Mouse (Mus musculus) hindbrain, embryonic 12.5 days (tissue): Measurements from ENCODE around the gene Sesn3. TPM values are rescaled to one million over a fixed set of nuclear protein-coding genes. Genes with fewer than 3 reads are reported as not detected.

Experiments used
- ATAC-seq: fragments of 200-750 bp; cut with Nextera tagmentation; 2 replicates; pipeline ENCODE4 v1.8.0; 2017; ENCODE audit warnings: moderate TSS enrichment; ENCODE audit not compliant: low FRiP score
- H3K27ac ChIP-seq: fragments of 300-500 bp; sonication (generic); 2 replicates; pipeline ENCODE4 v1.5.1; 2016; ENCODE audit warnings: mild to moderate bottlenecking
- H3K27me3 ChIP-seq: fragments of 300-500 bp; sonication (generic); 2 replicates; pipeline ENCODE4 v1.6.1; 2016; ENCODE audit warnings: mild to moderate bottlenecking
- H3K36me3 ChIP-seq: fragments of 300-500 bp; sonication (generic); 2 replicates; pipeline ENCODE4 v1.6.1; 2016; ENCODE audit warnings: mild to moderate bottlenecking
- H3K4me1 ChIP-seq: fragments of 300-500 bp; sonication (generic); 2 replicates; pipeline ENCODE4 v1.6.1; 2016
- H3K4me2 ChIP-seq: fragments of 300-500 bp; sonication (generic); replicated peaks from 2 replicates; pipeline ENCODE4 v1.6.1; 2016; ENCODE audit warnings: mild to moderate bottlenecking
- H3K4me3 ChIP-seq: fragments of 300-500 bp; sonication (generic); 2 replicates; pipeline ENCODE4 v1.5.1; 2016; ENCODE audit warnings: mild to moderate bottlenecking
- H3K9ac ChIP-seq: fragments of 300-500 bp; sonication (generic); 2 replicates; pipeline ENCODE4 v1.6.1; 2016; ENCODE audit warnings: mild to moderate bottlenecking, moderate library complexity
- H3K9me3 ChIP-seq: fragments of 300-500 bp; sonication (generic); replicated peaks from 2 replicates; pipeline ENCODE4 v1.6.1; 2016; ENCODE audit warnings: mild to moderate bottlenecking
- WGBS: fragments of 180-500 bp; shearing (Covaris S2); methylation state at CpG from one replicate; pipeline ENCODE4 v1.1.7; 2016; 5-methylcytosine and 5-hydroxymethylcytosine counted together
- polyA plus RNA-seq: library from polyadenylated mRNA; unstranded; fragments of >200 nt; fragmentation: Nextera tagmentation; extraction: Ambion mirVana; gene quantifications from 2 replicates; pipeline ENCODE4 v1.2.1, GENCODE M21; 2016

Sesn3 gene
- polyA plus RNA-seq, 1 experiment from 2014 or later = 25.7 TPM

DNA sequence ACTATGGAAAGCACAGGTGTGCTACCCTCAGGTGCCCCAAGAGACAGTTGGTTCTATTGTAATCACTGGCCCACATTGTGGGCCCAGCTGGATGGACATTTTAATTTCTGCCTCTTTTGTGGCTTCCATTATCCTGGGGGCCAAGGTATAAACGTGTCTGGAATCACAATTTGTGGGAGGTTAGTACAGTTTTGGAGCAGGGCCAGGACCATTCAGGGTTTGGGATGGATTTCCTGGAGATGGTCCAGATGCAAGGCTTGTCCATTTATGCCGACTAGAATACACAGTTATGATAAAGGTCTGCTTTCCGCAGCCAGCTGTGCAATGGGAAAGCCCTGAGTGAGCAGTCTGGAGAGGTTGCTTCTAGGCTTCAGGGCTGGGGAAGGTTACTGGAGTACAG lies 13.7 kb upstream of the Sesn3 start:
- H3K36me3 ChIP-seq = no peaks in the 10 kb centered on the region
- 64% methylated on average over 3 of the region's 3 CpGs for WGBS
- no peak overlapping the region for H3K4me2 ChIP-seq
- ATAC-seq = no peak
- H3K27ac ChIP-seq = no peak overlapping the region
- no peaks in the 10 kb centered on the region for H3K4me1 ChIP-seq
- H3K4me3 ChIP-seq = no peak overlapping the region
- H3K9ac ChIP-seq = no peak overlapping the region
- H3K9me3 ChIP-seq = no peaks in the 10 kb centered on the region
- H3K27me3 ChIP-seq = no peaks in the 10 kb centered on the region

DNA sequence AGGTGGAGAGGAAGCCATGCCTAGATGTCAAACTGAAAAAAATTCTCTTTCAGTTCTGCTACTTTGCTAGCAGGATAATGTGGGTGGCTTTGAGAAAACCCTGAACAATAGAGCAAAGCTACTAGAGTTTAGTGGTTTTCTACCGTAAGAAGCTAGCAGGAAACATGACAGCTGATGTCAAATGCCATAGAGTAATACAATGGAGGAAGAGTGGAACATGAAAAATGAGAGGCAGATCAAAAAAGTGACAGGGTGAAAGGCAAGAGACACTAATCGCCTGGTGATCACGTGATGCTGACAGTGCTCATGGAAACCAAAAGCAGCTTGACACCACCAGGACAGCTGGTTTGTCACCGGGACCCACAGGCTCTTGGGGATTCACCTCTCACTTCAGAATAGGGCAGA lies 12.3 kb upstream of the Sesn3 start:
- H3K9ac ChIP-seq = no peak overlapping the region
- no peaks in the 10 kb centered on the region for H3K4me1 ChIP-seq
- 68% methylated on average over 4 of the region's 4 CpGs for WGBS
- no peak for ATAC-seq
- no peaks in the 10 kb centered on the region for H3K27me3 ChIP-seq
- no peak overlapping the region for H3K4me3 ChIP-seq
- no peaks in the 10 kb centered on the region for H3K36me3 ChIP-seq
- no peaks in the 10 kb centered on the region for H3K9me3 ChIP-seq
- no peak overlapping the region for H3K4me2 ChIP-seq
- no peak overlapping the region for H3K27ac ChIP-seq

DNA sequence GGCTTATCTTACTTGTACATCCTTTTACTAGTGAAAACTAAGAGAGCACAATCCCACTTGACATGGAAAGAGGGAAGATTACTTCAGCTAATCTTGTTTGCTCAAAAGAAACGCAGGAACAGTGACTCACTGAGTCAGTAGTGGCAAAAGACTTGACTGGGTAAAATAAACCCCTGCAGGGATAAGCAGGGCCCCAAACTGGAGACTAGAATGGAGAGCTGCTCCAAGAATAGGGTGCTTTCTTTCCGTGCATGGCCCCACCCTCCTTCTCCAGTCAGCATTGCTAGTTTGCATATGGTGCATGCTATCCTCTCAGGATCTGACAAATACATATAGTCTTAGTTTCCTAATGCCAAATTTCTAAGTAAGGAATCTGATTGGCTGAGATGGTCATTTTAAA lies 8.4 kb upstream of the Sesn3 start:
- no peaks in the 10 kb centered on the region for H3K27me3 ChIP-seq
- no peak overlapping the region for H3K4me2 ChIP-seq
- H3K27ac ChIP-seq = no peak overlapping the region
- no peaks in the 10 kb centered on the region for H3K4me1 ChIP-seq
- ATAC-seq = no peak
- no peak overlapping the region for H3K9ac ChIP-seq
- H3K9me3 ChIP-seq = no peaks in the 10 kb centered on the region
- H3K36me3 ChIP-seq = no peaks in the 10 kb centered on the region
- 18% methylated on average over 2 of the region's 2 CpGs for WGBS
- no peak overlapping the region for H3K4me3 ChIP-seq

DNA sequence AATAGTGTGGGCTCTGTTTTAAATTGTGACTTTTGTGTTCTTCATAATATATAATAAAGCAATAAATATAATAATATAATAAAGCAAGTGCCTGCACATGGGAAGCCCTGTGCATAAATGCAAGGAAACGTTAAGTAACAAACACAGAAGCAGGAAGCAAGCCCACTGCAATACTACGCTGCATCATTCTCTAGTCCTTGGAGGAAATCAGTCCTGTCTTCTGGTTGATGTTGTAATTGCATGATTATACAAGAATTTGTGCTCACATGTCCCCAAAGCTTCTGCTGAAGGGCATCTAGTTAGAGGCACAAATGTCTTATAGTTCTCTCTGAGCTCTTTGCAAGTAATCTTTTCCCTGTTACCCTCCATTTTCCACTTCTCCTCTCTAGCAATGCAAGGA lies 6.3 kb upstream of the Sesn3 start:
- no peak for ATAC-seq
- H3K27ac ChIP-seq = no peak overlapping the region
- H3K4me1 ChIP-seq = no peaks in the 10 kb centered on the region

DNA sequence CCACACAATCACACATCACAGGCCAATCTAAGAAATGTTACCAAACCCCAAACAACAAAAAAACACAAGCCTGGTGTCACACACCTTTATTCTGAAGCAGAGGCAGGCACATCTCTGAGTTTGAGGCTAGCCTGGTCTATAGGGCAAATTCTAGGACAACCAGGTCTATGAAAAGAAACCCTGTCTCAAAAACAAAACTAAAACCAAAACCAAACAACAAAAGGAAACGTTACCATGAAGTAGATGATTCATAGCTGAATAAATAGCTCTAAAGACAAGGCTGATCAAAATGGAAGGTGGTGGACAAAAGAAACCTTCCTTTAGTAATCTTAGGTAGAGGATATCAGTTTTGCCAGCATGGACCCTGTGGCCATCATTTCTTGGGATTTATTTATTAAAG lies 1.9 kb upstream of the Sesn3 start:
- Histone ChIP-seq H3K9me3 (no peaks in the 10 kb centered on the region), H3K4me3 (no peak overlapping the region), H3K27me3 (no peaks in the 10 kb centered on the region), H3K4me2 (no peak overlapping the region), H3K9ac (no peak overlapping the region), H3K4me1 (peaks cover 11% of the 10 kb centered on the region), H3K27ac (no peak overlapping the region), H3K36me3 (no peaks in the 10 kb centered on the region)
- ATAC-seq = no peak
- WGBS = 76% methylated on average over 1 of the region's 1 CpGs

More for the DNA sequence above, 6.3 kb upstream of the Sesn3 start:
- H3K4me3 ChIP-seq = no peak overlapping the region
- no peaks in the 10 kb centered on the region for H3K27me3 ChIP-seq
- WGBS = 86% methylated on average over 2 of the region's 2 CpGs
- no peak overlapping the region for H3K9ac ChIP-seq
- H3K9me3 ChIP-seq = no peaks in the 10 kb centered on the region
- H3K4me2 ChIP-seq = no peak overlapping the region
- H3K36me3 ChIP-seq = no peaks in the 10 kb centered on the region

DNA sequence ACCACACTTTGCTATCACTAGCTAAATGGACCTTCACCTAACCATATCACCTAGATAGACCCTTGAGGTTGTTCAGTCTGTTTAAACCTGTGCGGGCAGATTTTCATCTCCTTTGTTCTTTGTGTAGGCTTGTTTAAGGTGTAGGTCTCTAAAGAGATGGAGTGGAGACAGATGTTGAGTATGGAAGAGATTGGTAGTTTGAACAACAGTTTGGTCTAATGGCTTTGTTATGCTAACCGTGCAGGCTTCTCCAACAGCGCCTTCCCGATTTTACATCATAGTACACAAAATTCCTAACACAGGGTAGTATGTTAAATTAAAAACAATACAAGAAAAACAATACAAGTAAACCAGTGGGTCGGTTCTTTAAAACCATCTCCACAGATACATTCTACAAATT lies 281 bp upstream of the Sesn3 start:
- H3K27me3 ChIP-seq = no peaks in the 10 kb centered on the region
- WGBS = 36% methylated on average over 5 of the region's 5 CpGs
- ATAC-seq = no peak
- H3K4me3 ChIP-seq = peak overlapping the region; percentile 28
- H3K9me3 ChIP-seq = no peaks in the 10 kb centered on the region
- H3K4me2 ChIP-seq = peak overlapping the region; percentile 62
- H3K9ac ChIP-seq = peak overlapping the region; percentile 56; the same call in 1 of the 2 replicates
- H3K27ac ChIP-seq = peak overlapping the region; percentile 89
- no peaks in the 10 kb centered on the region for H3K36me3 ChIP-seq
- H3K4me1 ChIP-seq = peaks cover 14% of the 10 kb centered on the region

DNA sequence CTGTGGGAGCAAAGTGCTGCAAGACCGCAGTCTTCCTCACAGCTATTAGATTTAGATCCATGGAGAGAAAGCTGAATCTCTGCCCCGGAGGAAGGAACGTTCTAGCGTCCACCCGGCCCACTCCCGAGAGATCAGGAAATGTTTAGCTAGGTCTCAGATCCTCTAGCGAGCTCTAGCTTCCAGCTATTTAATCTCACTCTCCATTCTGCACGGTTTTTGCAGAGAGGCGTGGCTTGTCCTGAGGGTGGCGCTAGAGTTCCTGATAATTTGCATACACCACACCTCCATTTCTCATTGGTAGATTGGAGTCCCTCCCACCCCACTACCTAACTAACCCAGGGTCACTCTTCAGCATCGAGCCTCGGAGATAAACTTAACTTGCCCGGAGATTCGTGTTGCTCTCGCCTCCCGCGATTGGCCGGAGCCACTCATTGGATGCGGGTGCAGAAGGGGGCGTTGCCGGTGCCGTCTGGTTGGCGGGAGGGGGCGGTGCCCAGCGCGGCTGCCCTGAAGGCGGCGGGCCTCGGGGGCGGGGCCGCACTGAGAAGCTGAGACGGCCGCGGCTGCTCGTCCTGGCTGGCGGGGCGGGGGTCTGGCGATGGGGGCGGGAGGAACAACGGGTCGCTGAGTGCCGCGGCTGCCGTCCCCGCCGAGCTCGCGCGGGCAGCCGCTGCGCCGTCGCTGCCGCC lies 1.1 kb downstream of the Sesn3 start:
- Histone ChIP-seq H3K36me3 (no peaks in the 10 kb centered on the region), H3K9me3 (no peaks in the 10 kb centered on the region), H3K27me3 (no peaks in the 10 kb centered on the region), H3K4me1 (peaks cover 14% of the 10 kb centered on the region), H3K4me2 (peak overlapping the region; percentile 62), H3K9ac (peak overlapping the region; percentile 87), H3K27ac (peak overlapping the region; percentile 97), H3K4me3 (peak overlapping the region; percentile 94)
- under 1% methylated on average over 52 of the region's 54 CpGs for WGBS
- ATAC-seq = peak; percentile 99

DNA sequence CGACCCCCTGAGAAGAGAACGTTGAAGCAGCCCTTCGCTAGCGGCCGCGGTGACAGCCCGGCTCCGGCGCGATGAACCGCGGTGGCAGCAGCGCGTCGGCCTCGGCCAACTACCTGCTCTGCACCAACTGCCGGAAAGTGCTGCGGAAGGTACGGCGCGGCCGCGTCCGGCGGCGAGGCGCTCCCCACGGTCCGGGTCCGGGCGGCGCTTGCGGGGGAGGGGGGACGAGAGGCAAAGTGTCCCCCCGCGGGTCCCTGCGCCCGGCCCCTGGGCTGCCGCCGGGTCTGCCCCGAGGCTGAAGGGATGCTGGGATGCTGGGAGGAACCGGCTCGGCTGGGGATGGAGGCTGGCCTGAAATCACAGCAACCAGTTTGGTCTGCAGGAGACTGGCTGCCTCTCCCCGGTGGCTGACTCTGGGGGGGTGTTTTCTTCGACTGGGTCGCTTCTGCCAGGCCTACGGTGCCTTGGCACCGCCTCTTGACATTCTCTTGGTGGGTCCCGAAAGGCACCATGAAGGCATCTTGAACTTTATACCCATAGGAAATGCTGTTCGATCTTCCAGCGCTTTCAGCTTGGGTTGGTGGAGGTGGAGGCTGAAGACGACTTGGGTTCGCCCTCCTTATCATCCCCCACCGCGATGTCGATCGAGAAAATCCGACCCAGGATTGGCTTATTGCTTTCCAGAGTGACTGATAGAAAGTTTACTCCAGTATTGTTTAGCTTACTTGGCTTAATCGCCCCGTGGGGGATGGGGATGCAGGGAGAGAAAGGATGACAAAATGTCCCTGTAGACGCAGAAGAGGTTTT lies 1.8 kb downstream of the Sesn3 start:
- peak; percentile 70 for ATAC-seq
- peak overlapping the region; percentile 97 for H3K27ac ChIP-seq
- under 1% methylated on average over 58 of the region's 61 CpGs for WGBS

DNA sequence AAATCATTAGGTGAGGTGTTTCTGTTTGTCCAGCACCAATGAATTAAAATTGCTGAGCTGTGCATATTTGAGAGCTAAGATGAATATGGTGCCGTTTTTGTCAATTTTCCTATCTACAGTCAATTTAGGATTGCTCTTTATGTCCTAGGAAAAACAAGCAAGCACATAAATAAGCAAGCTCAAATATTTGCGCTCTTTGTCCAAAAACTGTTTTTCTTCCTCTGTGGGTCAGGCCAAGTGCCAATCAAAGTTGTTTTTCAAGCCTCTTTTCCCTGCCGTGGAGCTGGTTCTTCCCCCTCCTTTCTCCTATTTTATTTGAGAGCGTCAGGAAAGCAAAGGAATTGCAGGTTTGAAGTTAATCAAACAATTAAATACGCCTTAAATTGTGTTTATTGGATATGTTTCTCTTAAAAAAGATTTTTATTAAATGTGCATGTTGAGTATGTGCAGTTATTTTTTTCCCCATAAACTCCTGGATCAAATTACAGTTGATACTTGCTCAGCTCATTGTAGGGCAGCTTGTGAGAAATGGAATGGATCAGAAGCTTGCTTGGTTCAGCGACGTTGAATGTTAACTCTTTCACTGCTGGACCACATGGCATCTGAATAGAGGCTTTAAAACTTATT lies 2.6 kb downstream of the Sesn3 start:
- ATAC-seq = no peak
- Histone ChIP-seq H3K36me3 (no peaks in the 10 kb centered on the region), H3K4me2 (peak overlapping the region; percentile 57), H3K27me3 (no peaks in the 10 kb centered on the region), H3K9ac (peak overlapping the region; percentile 87), H3K27ac (peak overlapping the region; percentile 97), H3K4me1 (peaks cover 14% of the 10 kb centered on the region), H3K4me3 (peak overlapping the region; percentile 94), H3K9me3 (no peaks in the 10 kb centered on the region)
- WGBS = 1% methylated on average over 7 of the region's 7 CpGs

More for the DNA sequence above, 1.8 kb downstream of the Sesn3 start:
- Histone ChIP-seq H3K27me3 (no peaks in the 10 kb centered on the region), H3K9me3 (no peaks in the 10 kb centered on the region), H3K4me2 (peak overlapping the region; percentile 57), H3K4me3 (peak overlapping the region; percentile 94), H3K4me1 (peaks cover 14% of the 10 kb centered on the region), H3K36me3 (no peaks in the 10 kb centered on the region), H3K9ac (peak overlapping the region; percentile 87)

DNA sequence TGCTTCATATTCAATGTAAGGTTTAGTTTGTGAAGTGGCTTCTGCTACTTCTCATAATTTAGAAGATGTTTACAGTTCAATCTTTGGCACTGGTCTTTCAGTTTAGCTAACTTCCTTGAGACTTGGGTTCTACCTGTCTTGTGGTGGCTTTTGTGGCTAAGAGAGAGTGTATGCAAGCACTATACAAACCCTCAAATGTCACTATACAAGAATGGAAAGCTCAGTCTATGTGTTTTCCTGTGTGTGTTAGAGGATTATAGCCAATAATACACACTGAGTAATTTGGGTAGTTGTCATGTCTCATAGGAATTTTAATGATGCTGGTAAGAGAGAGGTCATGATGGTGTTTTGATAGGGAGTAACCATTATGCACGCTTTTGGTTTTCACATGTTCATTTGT lies 5.8 kb downstream of the Sesn3 start:
- no peak for ATAC-seq
- H3K9ac ChIP-seq = no peak overlapping the region
- no peaks in the 10 kb centered on the region for H3K36me3 ChIP-seq

DNA sequence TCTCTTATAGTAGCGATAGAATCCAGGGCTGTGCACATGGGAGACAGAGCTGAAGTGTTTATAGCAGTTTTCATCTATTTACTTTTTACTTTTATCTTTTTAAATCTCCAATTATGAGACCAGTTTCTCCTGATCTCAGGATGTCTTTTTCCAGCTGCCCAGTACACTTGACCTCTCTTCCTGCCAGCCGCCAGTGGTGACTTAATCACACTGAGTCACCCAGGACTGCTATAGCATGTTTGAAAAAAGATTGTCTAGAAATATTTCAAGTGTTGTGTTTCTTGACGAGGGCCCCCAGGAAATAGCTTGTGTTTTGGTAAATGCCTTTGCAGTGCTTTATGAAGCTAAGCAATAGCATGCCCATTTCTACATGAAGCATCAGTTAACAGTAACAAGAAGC lies 10.2 kb downstream of the Sesn3 start:
- no peak for ATAC-seq
- Histone ChIP-seq H3K9me3 (no peaks in the 10 kb centered on the region), H3K27me3 (no peaks in the 10 kb centered on the region), H3K4me2 (no peak overlapping the region), H3K27ac (no peak overlapping the region), H3K36me3 (no peaks in the 10 kb centered on the region), H3K4me1 (0 out of 2 replicates have a peak, but pooled peaks cover 4% of the 10 kb centered on the region), H3K9ac (no peak overlapping the region), H3K4me3 (no peak overlapping the region)
- WGBS = 72% methylated on average over 3 of the region's 3 CpGs

More for the DNA sequence above, 5.8 kb downstream of the Sesn3 start:
- Histone ChIP-seq H3K9me3 (no peaks in the 10 kb centered on the region), H3K4me1 (0 out of 2 replicates have a peak, but pooled peaks cover 7% of the 10 kb centered on the region), H3K4me3 (no peak overlapping the region), H3K27me3 (no peaks in the 10 kb centered on the region), H3K4me2 (no peak overlapping the region), H3K27ac (no peak overlapping the region)
- WGBS = 83% methylated on average over 1 of the region's 1 CpGs

DNA sequence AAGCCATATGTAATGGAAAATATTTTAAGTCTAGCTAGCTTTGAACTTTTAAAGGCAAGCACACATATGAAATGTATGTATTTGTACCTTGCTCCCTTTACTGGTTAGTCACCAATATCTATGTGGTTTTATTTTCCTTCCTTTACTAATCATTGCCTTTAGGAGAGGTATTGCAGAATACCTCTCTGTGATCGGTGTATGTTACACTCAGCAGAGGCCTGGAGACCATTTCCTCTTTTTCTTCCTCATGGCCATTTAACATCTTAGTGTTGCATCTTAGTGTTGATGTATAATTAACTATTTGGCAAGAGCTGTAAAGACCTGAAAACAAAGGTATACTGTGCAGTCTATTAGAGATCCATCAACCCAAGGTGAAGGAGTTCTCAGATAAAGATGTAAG lies 12.4 kb downstream of the Sesn3 start:
- Histone ChIP-seq H3K27ac (no peak overlapping the region), H3K4me1 (0 out of 2 replicates have a peak, but pooled peaks cover 4% of the 10 kb centered on the region), H3K4me2 (no peak overlapping the region), H3K9ac (no peak overlapping the region), H3K36me3 (no peaks in the 10 kb centered on the region), H3K9me3 (no peaks in the 10 kb centered on the region), H3K4me3 (no peak overlapping the region), H3K27me3 (no peaks in the 10 kb centered on the region)
- ATAC-seq = no peak
- WGBS = 95% methylated on average over 1 of the region's 1 CpGs
